Mouse (Mus musculus): ENCODE measurements around the gene Cry2. TPM values are rescaled to one million over a fixed set of nuclear protein-coding genes. Genes with fewer than 3 reads are reported as not detected.
"Not testable (repeated sequence)": the region's sequence is repeated elsewhere in the genome, so short reads cannot be mapped to it uniquely, and the experiment has no call there.

Gene Cry2
- total RNA-seq (2014; fragmentation: Nextera tagmentation) = 16.1 and 21.0 TPM in 2 replicates
- 8.4 and 9.6 TPM in 2 replicates for total RNA-seq (2017)

GRCm38 (mm10) chr2:92433578-92434374, at the start of gene Cry2:
Cry2 (minus strand) TSS chr2:92434043.
- peak; percentile 90 for ATAC-seq (replicated peaks; ENCODE audit: low FRiP score, low TSS enrichment, poor library complexity, severe bottlenecking)

- no peak for ATAC-seq (replicated peaks; ENCODE audit: low FRiP score, low TSS enrichment, poor library complexity, severe bottlenecking)
Measured at GRCm38 (mm10) chr2:92483505-92483904, 49.7 kb upstream of the Cry2 start.

- ATAC-seq (replicated peaks; ENCODE audit: low FRiP score, low TSS enrichment, poor library complexity, severe bottlenecking) = no peak
Measured at GRCm38 (mm10) chr2:92482551-92482950, 48.7 kb upstream of the Cry2 start.

GRCm38 (mm10) chr2:92478313-92478688, 44.5 kb upstream of the Cry2 start:
- ATAC-seq (replicated peaks; ENCODE audit: low FRiP score, low TSS enrichment, poor library complexity, severe bottlenecking) = no peak

GRCm38 (mm10) chr2:92477672-92478312, 43.9 kb upstream of the Cry2 start:
- ATAC-seq (replicated peaks; ENCODE audit: low FRiP score, low TSS enrichment, poor library complexity, severe bottlenecking) = no peak

- not testable (repeated sequence) for ATAC-seq (replicated peaks; ENCODE audit: low FRiP score, low TSS enrichment, poor library complexity, severe bottlenecking)
Measured at GRCm38 (mm10) chr2:92476580-92476979, 42.7 kb upstream of the Cry2 start.

- no peak for ATAC-seq (replicated peaks; ENCODE audit: low FRiP score, low TSS enrichment, poor library complexity, severe bottlenecking)
Measured at GRCm38 (mm10) chr2:92475711-92476110, 41.9 kb upstream of the Cry2 start.

- ATAC-seq (replicated peaks; ENCODE audit: low FRiP score, low TSS enrichment, poor library complexity, severe bottlenecking) = no peak
Measured at GRCm38 (mm10) chr2:92474920-92475319, 41.1 kb upstream of the Cry2 start.

- no peak for ATAC-seq (replicated peaks; ENCODE audit: low FRiP score, low TSS enrichment, poor library complexity, severe bottlenecking)
Measured at GRCm38 (mm10) chr2:92471886-92472670, 38.2 kb upstream of the Cry2 start.

GRCm38 (mm10) chr2:92464690-92465089, 30.8 kb upstream of the Cry2 start:
- ATAC-seq (replicated peaks; ENCODE audit: low FRiP score, low TSS enrichment, poor library complexity, severe bottlenecking) = no peak

- no peak for ATAC-seq (replicated peaks; ENCODE audit: low FRiP score, low TSS enrichment, poor library complexity, severe bottlenecking)
Measured at GRCm38 (mm10) chr2:92461215-92461614, 27.4 kb upstream of the Cry2 start.

- ATAC-seq (replicated peaks; ENCODE audit: low FRiP score, low TSS enrichment, poor library complexity, severe bottlenecking) = peak; percentile 45
Measured at GRCm38 (mm10) chr2:92459921-92460707, 26.3 kb upstream of the Cry2 start, which contains the start of gene Slc35c1. Slc35c1 (minus strand) TSS chr2:92460538.

- ATAC-seq (replicated peaks; ENCODE audit: low FRiP score, low TSS enrichment, poor library complexity, severe bottlenecking) = peak; percentile 76
Measured at GRCm38 (mm10) chr2:92459141-92459920, 25.5 kb upstream of the Cry2 start.

GRCm38 (mm10) chr2:92458481-92458880, 24.6 kb upstream of the Cry2 start:
- ATAC-seq (replicated peaks; ENCODE audit: low FRiP score, low TSS enrichment, poor library complexity, severe bottlenecking) = no peak

- ATAC-seq (replicated peaks; ENCODE audit: low FRiP score, low TSS enrichment, poor library complexity, severe bottlenecking) = 0 out of 2 replicates have a peak, but pooled peaks have one; percentile 17
Measured at GRCm38 (mm10) chr2:92456970-92457530, 23.2 kb upstream of the Cry2 start.

GRCm38 (mm10) chr2:92455704-92456103, 21.9 kb upstream of the Cry2 start:
- ATAC-seq (replicated peaks; ENCODE audit: low FRiP score, low TSS enrichment, poor library complexity, severe bottlenecking) = no peak

GRCm38 (mm10) chr2:92454166-92454565, 20.3 kb upstream of the Cry2 start:
- ATAC-seq (replicated peaks; ENCODE audit: low FRiP score, low TSS enrichment, poor library complexity, severe bottlenecking) = no peak

- peak; percentile 35; the same call in 1 of the 2 replicates for ATAC-seq (replicated peaks; ENCODE audit: low FRiP score, low TSS enrichment, poor library complexity, severe bottlenecking)
Measured at GRCm38 (mm10) chr2:92451126-92451525, 17.3 kb upstream of the Cry2 start.

All from megakaryocyte-erythroid progenitor cell, adult 5-6 weeks (primary cell).